Comparison of ENCODE assay signal across 1 mouse cellular context in the genomic region with DNA sequence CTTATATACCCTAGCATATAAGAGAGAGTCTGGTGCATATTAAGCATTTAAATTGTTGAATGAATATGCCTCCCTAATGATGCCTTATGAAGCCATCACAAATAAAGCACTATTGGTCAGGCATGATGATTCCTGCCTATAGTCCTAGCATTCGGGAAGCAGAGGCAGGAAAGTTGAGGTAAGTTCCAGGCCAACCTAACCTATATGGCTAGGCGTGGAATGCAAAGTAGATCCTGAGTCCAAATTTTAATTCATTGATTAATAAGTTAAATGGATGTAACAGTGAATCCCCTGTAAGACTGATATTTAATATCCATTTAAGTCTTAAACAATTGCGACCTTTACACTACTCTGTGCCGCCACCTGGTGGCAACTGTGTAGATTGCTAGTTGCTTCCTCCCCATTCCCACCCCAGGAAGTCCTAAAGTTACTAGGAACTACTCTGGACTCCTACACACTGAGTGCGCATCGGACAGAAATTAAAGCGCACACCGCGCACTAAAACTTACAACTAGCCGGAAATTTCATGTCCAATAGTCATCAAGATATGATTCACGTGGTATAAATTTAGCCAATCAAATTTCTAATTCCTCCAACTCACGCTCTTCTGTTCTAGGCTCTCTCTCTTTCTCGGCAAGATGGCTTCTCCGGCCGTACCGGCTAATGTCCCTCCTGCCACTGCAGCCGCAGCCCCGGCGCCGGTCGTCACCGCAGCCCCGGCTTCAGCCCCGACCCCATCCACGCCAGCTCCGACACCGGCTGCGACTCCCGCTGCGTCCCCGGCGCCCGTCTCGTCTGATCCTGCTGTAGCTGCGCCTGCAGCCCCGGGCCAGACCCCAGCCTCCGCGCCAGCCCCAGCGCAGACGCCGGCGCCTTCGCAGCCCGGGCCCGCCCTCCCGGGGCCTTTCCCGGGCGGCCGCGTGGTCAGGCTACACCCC.
A peak's percentile ranks its signal among the peaks of the same experiment; 100 is the strongest.
TF ChIP-seq lines count a peak whose summit lies in the region.

Gene Eif3f (plus strand): TSS at position 624 of the 938 bp plus-strand sequence.

TF ChIP-seq in CH12.LX, 34 proteins besides CTCF, POLR2A, EP300 and RAD21 (continued from another document):
- TF ChIP-seq USF1 (IDR thresholded peaks at IDR 0.05; ENCODE audit: low read depth, low read length) (peak; percentile 87), E2F4 (IDR thresholded peaks at IDR 0.05; ENCODE audit: insufficient replicate concordance, low read depth, low read length) (peak; percentile 92; the same call in 1 of the 2 replicates), MXI1 (IDR thresholded peaks at IDR 0.05; ENCODE audit: low read depth, low read length) (peak; percentile 44; the same call in 1 of the 2 replicates), SMC3 (IDR thresholded peaks at IDR 0.05; ENCODE audit: low read depth, low read length) (peak; percentile 71), MEF2A (IDR thresholded peaks at IDR 0.05; ENCODE audit: borderline replicate concordance, low read depth, low read length) (peak; percentile 80), HCFC1 (IDR thresholded peaks at IDR 0.05; ENCODE audit: low read depth, low read length) (peak; percentile 94), TBP (conservative IDR thresholded peaks at IDR 0.05; ENCODE audit: low read depth, low read length) (peak; percentile 92), GABPA (IDR thresholded peaks at IDR 0.05; ENCODE audit: insufficient replicate concordance, low read depth, low read length) (no peak), ELF1 (IDR thresholded peaks at IDR 0.05; ENCODE audit: low read depth, low read length) (peak; percentile 95), TCF12 (IDR thresholded peaks at IDR 0.05; ENCODE audit: low read depth, low read length) (0 out of 2 replicates have a peak, but pooled peaks have one; percentile 53), CHD2 (IDR thresholded peaks at IDR 0.05; ENCODE audit: low read length) (no peak), MAX (IDR thresholded peaks at IDR 0.05; ENCODE audit: low read length) (peak; percentile 54)
